Mouse (Mus musculus): ENCODE results near the gene Celf5. TPM values are rescaled to one million over a fixed set of nuclear protein-coding genes. Genes with fewer than 3 reads are reported as not detected.

Celf5 gene
- total RNA-seq, 2 experiments from 2014 or later: 0.38 to 0.99 TPM

DNA sequence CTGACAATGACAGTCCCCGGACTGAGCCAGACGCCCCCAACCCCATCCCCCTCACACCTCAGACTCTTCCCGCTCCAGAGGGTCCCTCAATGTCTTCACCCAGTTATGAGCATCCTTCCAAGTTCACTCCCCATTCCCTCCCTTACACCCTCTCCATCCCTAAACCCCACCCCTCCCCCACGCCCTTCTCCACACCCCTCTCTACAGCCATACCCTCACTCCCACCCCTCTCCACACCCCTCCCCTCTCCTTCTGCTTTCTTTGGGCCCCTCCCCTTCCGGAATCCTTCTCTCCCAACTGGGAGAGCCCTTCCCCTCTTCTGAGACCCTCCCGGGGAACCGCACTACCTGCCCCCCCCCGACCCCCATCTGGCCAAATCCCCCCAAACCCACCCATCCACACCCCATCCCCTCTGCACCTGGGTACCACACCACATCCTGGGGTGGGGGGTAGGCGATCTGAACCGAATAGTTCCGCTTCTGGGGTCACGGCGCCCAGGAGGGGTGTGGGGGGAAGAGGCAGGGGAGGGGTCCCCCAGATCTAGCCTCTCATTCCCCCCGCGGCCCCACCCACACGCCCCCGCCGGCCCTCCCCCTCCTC, 10.0 kb downstream of the Celf5 start:
- DNase-seq: no peak

DNA sequence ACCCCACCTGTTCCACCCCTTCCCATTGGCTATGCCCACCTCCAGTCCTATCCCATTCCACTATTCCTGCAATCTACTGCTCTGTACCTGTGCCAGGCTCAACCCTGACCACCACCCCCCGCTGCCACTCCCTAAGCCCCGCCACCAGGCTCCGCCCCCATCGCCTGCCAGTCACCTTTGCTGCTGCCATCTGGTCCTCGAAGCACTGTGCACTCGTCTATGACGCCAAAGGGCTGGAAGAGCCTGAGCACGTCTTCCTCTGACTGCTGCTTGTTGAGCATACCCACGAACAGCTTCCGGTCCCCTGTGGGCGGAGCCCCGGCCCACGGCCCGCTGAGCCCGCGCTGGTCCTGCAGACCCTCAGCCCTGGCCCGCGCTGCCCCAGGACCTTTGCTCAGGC, 12.1 kb downstream of the Celf5 start:
- no peak for DNase-seq

DNA sequence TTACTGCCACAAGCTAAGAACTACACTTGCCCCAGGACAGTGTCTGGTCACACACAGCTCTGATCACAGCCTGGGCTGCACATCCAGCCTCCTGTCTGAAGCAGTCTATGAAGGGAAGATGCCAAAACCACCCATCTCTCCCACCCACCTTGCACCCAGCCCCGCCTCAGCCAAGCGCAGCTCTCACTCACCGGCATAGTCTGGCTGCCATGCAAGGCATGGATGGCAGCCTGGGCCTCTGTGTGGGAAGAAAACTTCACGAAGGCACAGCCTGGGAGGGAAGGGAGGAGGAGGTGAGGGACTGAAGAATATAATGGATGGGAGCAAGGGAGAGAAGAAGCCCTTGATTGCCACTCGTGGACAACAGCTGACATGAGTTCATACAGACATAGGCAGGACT, 13.3 kb downstream of the Celf5 start:
- no peak for DNase-seq

DNA sequence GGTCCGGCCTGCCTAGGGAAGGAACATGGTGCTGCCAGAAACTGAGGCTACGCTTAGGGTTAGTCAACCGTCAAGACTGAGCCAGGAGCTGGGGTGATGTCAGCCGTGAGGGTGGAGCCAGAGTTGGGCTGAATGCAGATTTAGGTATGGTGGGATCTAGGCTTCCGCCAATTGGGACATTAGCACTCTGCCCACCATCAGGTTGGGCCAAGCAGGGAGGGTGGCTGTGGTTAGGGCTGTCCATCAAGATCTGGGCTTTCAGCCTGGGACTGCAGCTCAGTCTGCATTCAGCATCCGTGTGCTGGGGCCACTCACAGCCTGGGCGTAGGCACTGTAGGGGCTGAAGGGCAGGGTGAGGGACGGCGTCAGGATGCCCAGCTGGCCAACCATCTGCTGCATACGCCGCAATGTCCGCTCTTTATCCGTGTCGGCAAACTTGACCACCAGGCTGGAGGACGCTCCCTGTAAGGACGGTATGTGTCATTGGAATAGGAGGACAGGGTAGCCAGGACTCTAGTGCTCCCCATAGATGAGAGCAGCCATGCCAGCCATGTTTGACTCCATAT, 14.8 kb downstream of the Celf5 start:
- DNase-seq: no peak

DNA sequence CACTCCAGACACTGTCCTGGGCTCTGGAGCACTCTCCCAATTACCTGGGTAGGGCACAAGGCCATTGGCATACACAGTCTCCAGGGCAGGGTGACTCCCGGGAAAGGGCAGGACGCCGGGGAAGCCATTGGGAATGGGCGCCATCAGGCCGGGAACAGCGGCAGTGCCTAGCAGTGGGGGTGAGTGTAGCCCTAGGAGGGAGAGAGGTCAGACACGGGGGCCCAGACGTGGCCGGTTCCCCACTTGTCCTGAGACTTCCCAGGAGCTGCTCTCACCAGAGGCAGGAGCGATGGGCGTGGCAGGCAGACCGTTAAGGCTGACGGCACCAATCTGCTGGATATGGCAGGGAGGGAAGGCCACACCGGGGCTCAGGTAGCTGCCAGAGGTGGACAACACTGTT, 15.6 kb downstream of the Celf5 start:
- no peak for DNase-seq

DNA sequence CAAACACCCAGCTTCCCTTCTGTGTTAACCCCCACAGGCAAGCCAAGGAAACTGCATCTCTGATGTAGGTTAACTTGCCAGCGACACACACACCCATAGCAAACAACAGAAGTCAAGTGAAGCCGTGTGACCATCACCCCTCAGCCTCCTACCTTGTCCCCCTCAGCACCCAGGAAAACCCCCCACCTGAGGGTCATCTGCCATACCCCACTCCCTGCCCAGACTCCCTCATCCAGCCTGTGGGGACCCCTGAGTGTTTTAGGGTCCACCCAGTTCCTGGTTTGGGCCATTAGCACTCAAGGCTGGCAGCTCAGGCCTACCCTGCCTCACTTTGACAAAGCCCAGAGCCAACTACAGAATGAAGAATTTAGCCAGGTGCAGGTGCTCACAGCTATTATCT, 16.4 kb downstream of the Celf5 start:
- DNase-seq: peak; percentile 3

DNA sequence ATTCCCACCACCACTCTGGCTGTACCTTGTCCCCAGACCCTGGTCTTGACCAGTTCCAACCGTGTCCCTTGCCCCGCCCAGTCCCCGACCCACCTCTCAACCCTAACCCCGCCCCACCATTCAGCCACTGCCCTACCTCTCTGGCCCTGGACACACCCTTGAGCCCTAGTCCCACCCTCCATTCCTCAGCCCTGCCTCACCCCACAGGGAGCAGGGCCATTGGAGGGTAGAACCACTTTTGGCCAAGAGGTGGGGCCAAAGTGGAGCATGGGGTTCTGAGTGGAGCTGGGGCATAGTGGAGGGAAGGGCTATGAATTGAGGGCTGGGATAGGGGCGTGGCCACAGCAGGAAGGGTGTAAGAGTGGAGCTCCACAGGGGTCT, 17.3 kb downstream of the Celf5 start:
- DNase-seq: peak; percentile 3

DNA sequence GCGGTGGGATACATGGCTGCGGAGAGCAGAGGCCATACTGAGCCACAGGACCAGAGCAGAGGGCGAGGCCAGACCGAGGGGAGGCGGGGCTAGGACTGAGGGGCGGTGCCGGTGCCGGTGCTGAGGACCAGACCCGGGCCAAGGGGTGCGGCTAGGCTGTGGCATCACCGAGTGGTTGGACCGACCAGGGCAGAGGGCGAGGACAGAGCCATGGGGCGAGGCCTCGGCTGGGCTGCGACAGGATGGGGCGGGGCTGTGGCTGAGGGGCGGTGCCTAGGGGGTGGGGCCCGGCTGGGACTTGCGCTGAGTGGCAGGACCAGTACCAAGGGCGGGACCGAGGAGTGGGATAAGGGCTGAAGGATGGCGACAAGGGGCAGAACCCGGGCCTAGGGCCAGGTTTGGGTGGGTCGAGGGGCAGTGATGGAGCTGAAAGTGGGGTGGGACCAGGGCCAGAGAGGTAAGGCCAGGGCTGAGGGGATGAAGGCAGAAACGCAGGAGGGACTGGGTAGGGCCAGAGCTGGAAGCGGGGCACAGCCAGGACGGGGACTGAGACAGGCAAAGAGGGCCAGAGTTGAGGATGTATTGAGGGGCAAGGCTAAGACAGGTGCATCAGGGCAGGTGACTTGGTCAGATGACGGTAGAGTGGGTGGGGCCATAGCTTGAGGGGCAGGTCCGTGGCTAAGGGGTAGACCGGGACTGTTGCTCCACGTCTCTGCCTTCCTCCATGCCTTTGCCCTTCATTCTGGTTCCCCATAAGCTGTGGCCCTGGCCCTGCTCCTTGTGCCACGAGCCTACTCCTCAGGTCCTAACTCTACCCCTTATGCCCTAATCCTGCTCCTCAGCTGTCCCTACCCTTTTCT, 17.9 kb downstream of the Celf5 start:
- DNase-seq: peak; percentile 39

DNA sequence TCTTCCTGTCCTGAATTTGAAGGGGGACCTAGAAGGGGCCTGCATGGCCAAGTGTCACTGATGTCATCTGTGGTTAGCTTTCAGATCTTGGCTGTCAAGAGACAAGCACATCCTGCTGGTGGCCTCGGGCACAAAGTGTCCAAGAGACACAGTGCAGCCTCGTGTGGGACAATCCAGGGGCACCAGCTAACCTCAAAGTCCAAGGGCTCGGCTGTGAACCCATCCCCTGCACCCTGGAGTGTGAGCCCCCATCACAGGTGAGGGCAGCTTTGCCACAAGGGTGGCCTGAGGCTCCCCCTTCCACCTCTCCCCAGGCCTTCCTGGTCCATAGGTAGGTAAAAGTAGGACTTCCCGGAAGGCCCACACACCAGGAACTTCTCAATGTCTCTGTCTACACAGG, 19.0 kb downstream of the Celf5 start:
- DNase-seq: peak; percentile 2

DNA sequence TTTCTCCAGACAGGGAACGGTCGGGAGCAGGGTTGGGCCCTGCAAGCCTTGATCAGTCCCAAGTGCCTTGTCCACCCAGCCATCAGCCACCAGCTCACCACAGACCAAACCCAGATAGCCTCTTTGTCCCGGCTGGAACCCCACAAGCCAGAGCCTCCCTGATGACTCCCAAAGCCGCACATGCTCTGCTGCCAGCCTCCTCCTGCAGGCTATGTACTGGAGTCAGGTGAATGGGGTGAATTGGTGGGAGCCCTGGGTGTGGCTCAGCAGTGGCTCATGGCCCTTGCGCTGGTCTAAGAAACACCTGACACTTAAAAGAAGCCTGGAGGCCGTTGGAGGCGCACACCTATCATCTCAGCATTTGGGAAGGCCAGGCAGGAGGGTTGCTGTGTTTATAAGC, 19.6 kb downstream of the Celf5 start:
- DNase-seq: peak; percentile 3

DNA sequence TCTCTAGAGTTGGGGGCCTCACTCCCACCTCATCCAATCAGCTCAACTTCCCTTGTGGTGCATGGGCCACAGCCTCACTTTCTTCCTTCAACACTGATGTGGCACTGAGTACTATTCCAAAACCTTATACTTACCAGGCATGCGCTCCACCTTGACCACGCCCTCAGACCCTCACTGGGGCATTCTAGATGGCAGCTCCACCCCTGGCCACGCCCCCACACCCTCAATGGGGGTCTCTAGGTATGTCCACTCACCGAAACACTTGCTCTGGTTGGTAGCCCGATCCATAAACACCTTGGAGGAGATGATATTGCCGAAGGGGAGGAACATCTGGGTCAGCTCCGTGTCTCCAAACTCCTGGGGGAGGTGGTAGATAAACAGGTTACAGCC, 20.1 kb downstream of the Celf5 start:
- peak; percentile 4 for DNase-seq

DNA sequence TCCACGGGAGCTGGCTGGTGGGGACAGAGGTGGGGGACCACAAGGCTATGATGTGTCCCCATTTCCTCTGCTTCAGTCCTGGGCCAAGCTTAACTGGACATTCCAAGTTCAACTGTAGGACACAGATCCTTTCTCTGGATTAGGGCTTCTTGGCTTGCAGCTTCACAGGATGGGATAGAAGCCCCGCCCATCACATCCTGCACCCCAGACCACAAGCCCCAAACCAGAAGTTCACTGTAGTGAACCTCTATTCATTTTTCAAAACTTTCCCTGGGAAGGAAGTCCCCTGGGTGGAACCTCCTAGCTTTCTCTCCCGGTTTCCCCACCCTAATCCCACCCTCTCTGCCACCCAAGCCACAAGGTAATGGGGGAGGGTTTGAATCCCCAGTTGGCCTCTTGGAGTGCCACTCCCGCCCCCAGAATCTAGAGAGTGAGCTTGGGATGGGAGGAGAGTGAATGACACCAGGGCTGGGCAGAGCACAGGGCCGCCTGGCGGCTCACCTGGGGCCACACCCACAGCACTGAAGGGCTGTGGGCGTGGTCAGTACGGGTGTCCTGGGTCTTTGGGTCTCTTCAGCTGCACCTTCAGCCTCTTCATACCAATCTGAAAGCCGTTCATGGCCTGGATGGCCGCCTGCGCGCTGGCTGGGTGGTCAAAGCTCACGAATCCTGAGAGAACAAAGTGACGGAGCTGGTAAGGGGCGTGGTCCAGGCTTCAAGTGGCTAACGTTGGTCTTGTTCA, 20.7 kb downstream of the Celf5 start:
- DNase-seq: peak; percentile 4

DNA sequence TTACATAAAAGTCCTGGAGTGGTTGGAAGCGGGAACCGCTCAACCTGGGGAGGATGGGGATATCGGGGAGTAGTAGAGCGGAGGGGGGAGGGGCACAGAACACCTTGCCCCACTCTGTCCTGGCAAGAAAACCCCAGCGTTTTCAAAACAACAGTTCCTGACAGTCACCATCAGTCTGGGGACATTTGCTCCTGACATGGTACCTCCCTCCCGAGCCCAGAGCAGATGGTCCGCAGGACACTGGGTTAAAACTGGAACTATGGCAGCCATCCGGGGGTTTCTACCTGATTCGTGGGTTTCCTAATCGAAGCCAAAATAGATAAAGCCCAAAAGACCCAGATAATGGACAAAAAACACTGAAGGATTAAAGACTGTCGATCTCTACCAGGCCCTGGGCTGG, 21.6 kb downstream of the Celf5 start:
- no peak for DNase-seq

DNA sequence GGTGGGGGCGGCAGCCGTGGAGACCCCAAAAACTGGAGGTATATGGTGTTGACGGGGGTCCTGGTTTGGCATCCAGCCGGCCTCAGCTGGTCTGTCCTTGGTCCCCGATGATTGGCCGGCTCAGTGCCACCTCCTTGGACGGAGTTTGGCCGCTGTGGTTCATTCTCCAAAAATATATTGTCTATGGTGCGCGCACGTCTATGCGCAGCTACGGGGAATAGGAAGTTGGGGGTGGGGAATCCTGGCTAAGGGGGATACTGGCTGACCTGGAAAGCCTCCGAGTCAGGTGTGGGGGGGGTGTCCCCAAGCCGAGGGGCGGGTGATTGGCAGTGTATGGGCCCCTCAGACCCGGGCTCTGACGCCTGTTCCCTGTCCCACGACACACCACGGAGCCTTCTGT, 22.0 kb downstream of the Celf5 start:
- peak; percentile 6 for DNase-seq

DNA sequence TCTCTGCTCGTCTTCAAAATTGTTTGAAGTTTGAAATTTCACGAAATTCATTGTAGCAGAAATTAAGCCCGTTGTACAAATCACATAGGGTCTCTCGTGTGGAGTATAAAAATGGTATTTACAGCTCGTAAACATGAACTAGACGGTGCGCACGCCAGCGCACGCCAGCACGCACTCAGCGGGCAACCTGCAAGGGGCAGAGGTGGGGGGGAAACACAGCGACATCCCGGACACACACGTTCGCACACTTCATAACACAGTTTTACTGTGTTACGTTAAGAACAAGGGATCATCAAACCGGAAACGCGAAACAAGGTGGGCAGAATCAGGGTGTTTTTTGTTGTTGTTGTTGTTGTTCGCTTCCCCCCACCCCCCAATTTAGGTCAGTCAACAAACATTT, 23.1 kb downstream of the Celf5 start:
- DNase-seq: no peak

DNA sequence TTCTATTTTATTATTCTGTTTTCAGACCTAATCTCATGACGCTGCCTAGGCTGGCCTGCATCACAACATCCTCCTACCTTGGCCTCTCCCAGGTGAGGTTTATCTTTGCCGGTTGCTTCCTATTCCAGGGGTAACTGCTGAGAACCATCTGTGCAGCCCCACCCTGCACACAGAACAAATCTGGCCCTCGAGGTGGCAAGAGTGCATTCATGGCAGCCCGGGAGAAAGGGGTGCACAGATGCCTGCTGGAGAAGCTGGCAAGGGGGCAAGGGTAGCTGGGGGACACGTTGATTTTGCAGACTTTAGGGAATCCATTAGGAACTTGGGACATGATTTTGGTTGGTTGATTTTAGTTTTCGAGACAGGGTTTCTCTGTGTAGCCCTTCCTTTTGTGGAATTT, 24.2 kb downstream of the Celf5 start:
- no peak for DNase-seq

DNA sequence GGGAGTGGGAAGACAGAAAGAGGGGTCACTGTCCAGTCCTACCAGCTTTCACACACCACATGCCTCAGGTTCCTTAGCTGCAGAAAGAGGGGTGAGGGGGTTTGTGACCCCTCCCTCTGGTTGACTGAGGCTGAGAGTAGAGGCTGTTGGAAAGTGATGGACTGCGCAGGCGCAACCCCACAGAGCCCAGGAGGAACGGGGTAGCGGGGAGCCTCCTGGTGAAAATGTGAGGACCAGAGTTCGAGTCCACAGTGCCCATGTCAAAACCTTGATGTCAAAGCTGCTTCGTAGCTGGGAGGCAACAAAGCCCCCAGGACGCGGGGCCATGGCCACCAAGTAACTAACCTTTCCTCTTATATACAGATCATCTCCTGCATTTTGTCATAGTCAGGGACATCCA, 24.9 kb downstream of the Celf5 start:
- DNase-seq: peak; percentile 1

DNA sequence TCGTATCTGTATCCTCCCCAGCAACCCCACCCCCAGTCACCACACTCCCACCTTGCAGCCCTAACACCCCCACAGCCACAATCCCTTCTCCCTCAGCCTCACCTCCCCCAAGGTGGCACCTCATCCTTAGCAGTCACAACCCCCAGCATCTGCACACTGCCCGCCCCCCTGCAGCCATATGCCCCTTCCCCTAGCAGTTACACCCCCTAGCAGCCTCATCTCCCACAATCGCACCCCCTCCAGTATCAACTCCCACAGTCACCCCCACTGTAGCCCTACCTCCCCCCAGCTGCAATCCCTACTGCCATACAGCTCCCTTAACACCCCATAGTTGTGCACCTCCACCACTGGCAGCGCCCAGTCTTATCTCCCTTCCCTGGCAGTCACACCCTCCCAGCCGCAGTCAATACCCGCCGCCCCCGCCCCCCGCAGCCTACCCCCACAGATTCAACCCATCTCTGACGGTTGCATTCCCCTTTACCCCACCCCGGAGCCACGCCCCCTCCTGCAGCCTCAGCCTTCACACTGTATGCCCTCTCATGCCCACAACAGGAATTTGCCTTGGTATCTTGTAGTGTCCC, 25.4 kb downstream of the Celf5 start:
- DNase-seq: peak; percentile 3

DNA sequence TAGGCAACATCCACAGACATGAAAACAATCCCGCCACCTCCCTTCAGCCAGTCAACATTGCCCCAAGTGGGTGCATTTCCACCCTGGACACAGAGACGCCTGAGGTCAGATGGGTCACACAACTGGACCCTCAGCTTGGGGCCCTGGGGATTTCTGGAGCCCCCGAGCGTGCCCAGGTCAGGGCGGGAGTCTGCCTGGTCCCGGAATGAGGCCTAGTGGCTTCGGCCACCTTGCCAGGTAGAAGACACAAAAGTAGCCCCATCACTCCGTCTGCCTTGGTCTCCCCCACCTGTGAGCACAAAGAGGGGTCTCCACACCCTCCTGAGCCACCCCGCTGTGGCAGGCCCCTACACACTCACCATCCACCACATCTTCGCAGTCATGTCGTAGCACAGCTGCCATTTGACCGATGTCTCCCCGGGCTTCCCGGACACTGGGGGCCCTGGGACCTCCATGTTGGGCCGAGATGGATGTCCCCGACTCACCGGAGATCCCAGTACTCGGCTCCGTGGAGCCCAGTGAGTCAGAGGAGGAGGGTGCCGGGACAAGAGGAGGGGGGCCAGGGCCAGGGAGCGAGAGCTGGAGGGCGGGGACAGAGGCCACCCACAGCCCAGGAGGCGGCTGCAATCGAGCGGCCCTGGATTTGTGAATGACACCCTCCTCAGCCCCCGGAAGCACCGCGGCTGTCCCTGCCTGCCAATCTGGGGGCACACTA, 27.2 kb downstream of the Celf5 start, which contains the start of gene Nfic:
TSS of gene Nfic (minus strand) at position 455 of the 715 bp plus-strand sequence.
- peak; percentile 9 for DNase-seq

DNA sequence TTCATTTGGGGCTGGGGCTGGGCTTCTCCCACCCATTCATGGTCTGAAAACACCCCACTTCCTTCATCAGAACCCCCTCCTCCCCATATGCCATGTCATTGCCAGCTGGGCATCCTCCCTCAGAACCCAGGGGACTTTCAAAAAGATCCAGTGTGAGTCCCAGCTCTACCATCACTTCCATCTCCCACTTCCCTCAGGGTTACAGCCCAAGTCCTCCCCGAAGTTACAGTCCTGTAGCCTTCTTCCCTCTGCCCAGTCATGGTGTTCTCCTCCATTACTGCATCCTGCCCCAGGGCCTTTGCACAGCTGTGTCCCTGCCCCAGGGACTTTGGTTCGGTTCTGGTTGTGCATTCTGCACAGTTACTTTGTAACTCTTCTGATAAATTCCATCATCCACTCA, 28.4 kb downstream of the Celf5 start:
- DNase-seq: peak; percentile 2

DNA sequence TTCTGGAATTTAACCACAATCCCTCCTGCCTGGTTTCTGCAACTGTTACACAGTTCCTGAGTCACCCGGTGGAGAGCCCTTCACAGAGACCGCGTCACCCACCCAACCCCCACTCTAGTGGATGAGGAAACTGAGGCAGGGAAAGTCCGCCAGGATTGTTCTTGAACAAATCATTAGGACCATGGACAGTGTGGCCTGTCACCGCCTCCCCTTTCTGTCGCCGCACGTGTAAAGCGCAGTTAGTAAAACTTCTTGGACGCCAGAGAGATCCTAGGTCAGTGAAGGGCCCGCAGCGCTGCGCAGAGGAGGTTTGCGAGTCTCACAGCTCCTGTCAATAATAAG, 29.6 kb downstream of the Celf5 start:
- peak; percentile 7 for DNase-seq

Measured in gastrocnemius, postnatal 10 days (tissue).